Mouse (Mus musculus): Measurements from ENCODE around the gene Eif2ak3.

Gene Eif2ak3

GRCm38 (mm10) chr6:70831179-70831839 is 13.0 kb upstream of the Eif2ak3 start:
- no peak for DNase-seq (ENCODE audit: low spot score)

DNA sequence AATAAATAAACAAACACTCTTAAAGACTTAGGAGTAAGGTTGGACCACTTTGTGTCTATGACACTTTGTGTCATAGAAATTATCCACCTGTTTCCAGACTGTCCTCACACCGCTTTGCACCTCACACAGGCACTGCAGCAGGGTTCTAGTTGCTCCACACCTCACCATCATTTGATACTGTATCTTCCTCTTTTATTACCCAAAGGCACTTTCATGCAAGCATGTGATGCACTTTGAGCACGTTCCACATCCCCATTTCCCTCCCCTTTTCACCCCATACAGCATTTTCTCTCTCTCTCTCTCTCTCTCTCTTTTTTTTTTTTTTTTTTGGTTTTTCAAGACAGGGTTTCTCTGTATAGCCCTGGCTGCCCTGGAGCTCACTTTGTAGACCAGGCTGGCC is 7.0 kb upstream of the Eif2ak3 start:
- DNase-seq (ENCODE audit: low spot score), result no peak

DNA sequence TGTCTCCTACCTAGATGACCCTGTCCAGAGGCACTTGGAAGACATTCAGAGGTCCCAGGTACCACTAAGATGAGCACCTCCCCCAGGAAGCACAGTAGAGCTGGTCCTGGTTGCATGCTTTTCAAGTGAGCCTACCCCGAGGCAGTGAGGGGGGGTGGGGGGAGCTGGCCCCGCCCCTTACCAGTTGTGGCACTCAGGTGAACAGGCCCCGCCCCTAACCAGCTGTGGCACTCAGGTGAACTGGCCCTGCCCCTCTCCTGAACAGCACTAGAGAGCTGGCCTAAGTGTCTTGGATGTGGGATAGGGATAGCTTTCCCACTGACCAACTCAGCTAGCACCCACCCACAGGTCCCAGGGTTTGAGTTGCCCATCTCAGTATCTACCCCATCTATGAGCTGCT is 5.8 kb upstream of the Eif2ak3 start:
- DNase-seq (ENCODE audit: low spot score), result no peak

DNA sequence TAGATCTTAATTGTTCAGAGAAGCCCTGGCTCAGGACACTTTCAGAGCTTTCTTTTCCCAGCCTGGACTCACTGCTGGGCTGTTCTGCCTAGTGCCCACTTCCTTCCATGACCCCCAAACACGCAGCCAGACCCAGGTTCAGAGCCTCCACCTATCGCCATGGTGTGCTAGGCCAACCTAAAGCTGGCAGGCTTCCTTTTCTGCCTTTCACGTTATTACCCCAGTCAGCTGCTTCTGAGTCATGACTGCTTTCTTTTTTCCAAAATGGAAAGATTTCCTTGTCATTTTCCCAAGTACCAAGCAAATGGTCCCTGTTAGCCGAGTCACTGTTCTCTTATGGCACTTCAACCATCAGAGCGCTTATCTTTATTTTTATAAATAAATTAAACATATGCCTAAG is 4.0 kb upstream of the Eif2ak3 start:
- DNase-seq (ENCODE audit: low spot score), result no peak

GRCm38 (mm10) chr6:70842991-70843390 is 1.3 kb upstream of the Eif2ak3 start:
- no peak for DNase-seq (ENCODE audit: low spot score)

DNA sequence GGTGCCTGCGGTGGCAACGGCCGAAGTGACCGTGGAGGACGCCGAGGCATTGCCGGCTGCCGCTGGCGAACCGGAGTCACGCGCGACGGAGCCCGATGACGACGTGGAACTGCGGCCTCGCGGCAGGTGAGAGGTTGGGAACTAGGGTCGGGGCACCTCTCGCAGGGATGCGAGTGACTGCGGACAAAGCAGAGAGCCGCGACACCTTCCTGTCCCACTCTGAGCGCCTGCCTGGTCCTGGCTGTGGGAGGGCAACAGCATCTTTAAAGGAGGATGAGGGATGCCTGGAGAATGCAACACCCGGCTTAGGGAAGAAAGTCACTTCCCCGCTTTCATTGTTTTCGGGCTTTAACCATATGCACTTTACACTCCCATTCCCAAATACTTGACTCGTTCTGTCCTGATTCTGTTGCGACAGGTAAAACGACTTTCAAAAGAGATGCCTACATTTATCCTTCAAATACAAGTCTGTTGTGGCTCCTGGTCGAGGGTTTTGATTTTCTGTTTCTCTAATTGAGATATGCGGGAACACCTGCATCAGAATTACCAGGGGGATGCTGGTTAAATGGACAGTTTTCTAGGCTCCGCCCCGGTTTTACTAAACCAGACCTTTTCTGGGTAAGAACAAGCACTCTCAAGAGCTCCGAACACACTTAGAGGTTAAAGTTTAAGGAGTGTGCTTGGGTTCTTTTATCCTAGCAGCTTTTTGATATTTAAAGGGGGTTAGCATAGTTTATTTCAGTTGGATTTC is 756 bp downstream of the Eif2ak3 start:
- no peak for DNase-seq (ENCODE audit: low spot score)

- DNase-seq (ENCODE audit: low spot score), result no peak
These were observed 3.1 kb downstream of the Eif2ak3 start for GRCm38 (mm10) chr6:70847386-70847785.

DNA sequence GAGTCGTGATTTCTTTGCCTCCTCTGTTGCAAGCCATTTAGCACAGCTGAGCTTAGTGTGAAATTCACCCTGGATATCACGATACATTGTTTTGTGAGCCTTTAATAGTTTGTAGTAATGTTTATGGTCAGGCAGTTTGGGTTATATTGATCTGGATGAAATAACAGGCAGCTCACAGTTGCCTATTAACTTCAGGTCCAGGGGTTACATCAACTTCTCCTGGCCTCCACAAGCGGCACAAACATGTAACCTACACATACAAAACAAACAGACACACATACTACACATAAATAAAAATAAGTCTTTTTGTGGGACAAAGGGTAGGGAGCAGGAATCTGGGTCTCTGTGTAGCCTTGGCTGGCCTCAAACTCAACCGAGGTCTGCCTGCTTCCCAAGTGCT is 9.1 kb downstream of the Eif2ak3 start:
- no peak for DNase-seq (ENCODE audit: low spot score)

DNA sequence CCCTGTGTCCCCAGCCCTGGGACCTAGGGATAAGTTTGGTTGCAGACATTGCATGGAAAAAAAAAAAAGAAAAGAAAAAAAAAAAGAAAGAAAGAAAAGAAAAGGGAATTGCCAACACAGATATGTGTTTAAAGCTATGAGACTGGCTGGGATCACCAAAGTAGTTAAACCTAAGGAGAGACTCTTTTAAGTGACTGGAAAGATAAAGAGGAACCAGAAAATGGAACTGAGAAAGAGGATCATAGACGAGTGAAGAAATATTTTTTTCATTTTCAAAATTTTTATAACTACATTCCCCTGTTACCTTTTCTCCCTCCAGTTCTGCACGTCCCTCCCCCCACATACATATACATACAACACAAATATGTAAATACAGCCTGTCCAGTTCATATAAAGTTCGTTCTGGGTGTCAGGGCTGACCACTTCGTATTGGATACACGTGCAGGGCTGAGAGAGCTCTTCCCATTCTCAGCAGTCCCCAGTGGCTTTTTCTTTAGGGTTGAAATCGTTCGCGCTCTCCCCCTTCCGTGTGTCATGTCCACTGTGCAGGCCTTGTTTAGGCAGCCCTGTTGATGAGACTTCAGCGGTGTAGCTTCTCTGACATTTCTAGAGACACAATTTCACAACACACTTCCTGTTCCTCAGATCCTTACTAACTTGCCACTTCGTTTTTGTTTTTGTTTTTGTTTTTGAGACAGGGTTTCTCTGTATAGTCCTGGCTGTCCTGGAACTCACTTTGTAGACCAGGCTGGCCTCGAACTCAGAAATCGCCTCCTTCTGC is 11.4 kb downstream of the Eif2ak3 start:
- no peak for DNase-seq (ENCODE audit: low spot score)

- no peak for DNase-seq (ENCODE audit: low spot score)
These were observed 18.4 kb downstream of the Eif2ak3 start for GRCm38 (mm10) chr6:70862726-70863125.

- no peak for DNase-seq (ENCODE audit: low spot score)
These were observed 20.0 kb downstream of the Eif2ak3 start for GRCm38 (mm10) chr6:70864285-70864684.

GRCm38 (mm10) chr6:70866761-70867160 is 22.4 kb downstream of the Eif2ak3 start:
- no peak for DNase-seq (ENCODE audit: low spot score)

GRCm38 (mm10) chr6:70867297-70867696 is 23.0 kb downstream of the Eif2ak3 start:
- no peak for DNase-seq (ENCODE audit: low spot score)

DNA sequence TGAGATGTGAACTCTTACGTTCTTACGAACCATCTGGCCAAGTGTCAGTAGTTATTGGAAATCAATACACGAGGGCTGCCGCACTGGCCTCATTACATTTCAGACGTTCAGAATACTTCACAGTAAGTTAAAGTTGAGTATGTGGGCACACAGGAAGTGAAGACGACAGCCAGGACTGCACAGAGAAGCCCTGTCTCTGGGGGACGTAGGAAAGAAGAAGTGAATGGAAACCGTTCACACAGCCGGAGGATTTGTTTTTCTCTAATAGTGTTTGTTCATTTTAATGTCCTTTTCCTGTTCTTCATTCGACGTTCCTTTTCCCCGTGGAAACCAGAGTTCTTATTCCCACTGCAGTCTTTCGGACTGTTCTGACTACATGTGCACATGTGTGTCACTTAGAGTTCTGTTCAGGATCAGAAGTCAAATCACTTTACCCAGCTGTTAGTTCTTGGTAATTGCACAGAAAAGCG is 27.2 kb downstream of the Eif2ak3 start:
- no peak for DNase-seq (ENCODE audit: low spot score)

GRCm38 (mm10) chr6:70872128-70872527 is 27.8 kb downstream of the Eif2ak3 start:
- DNase-seq (ENCODE audit: low spot score), result no peak

GRCm38 (mm10) chr6:70872570-70872969 is 28.3 kb downstream of the Eif2ak3 start:
- no peak for DNase-seq (ENCODE audit: low spot score)

- no peak for DNase-seq (ENCODE audit: low spot score)
These were observed 29.9 kb downstream of the Eif2ak3 start for GRCm38 (mm10) chr6:70874035-70874775.

GRCm38 (mm10) chr6:70875017-70875416 is 30.7 kb downstream of the Eif2ak3 start:
- no peak for DNase-seq (ENCODE audit: low spot score)

GRCm38 (mm10) chr6:70880714-70881304 is 36.5 kb downstream of the Eif2ak3 start:
- DNase-seq (ENCODE audit: low spot score), result no peak

DNA sequence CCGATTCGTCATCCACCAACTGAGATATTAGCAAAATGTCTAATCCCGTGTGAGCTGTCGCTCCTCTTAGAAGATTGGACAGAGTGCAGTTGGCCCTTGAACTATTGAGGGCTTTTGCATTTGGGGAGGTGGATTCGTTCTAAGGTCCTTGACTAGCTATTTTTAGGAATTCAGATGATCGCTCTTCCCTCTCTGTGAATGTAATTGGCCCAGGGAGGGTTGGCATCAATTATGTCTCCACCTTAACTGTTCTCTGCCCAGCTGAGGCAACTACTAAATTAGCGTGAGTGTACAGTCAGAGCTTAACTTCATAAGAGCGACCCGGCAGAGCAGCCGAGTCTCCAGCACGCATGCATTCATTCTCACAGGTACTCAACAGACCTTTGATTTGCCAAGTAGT is 43.7 kb downstream of the Eif2ak3 start:
- no peak for DNase-seq (ENCODE audit: low spot score)

- no peak for DNase-seq (ENCODE audit: low spot score)
These were observed 53.9 kb downstream of the Eif2ak3 start for GRCm38 (mm10) chr6:70898166-70898565.

- no peak for DNase-seq (ENCODE audit: low spot score)
These were observed 55.3 kb downstream of the Eif2ak3 start for GRCm38 (mm10) chr6:70899594-70900003.
